Mouse (Mus musculus) kidney, embryonic 15.5 days (tissue): ENCODE measurements at regions not wholly inside any gene's neighbourhood (a gene's known extent, or its start where the extent isn't known, plus 50 kb on each side); places are given as distances from the start of the nearest gene placed in this dataset.
A peak's percentile ranks its signal among the peaks of the same experiment; 100 is the strongest.

Experiments used
- ATAC-seq: fragments of 200-750 bp; cut with Nextera tagmentation; replicated peaks from 2 replicates; pipeline ENCODE4 v1.8.0; 2017; ENCODE audit warnings: moderate TSS enrichment; ENCODE audit not compliant: low FRiP score
- H3K27ac ChIP-seq: fragments of 300-500 bp; sonication (generic); 2 replicates; pipeline ENCODE4 v1.5.1; 2015; ENCODE audit warnings: mild to moderate bottlenecking, inconsistent platforms
- H3K27me3 ChIP-seq: fragments of 300-500 bp; sonication (generic); 2 replicates; pipeline ENCODE4 v1.6.1; 2015; ENCODE audit warnings: inconsistent platforms
- H3K36me3 ChIP-seq: fragments of 300-500 bp; sonication (generic); 2 replicates; pipeline ENCODE4 v1.6.1; 2015; ENCODE audit warnings: inconsistent platforms
- H3K4me1 ChIP-seq: fragments of 300-500 bp; sonication (generic); 2 replicates; pipeline ENCODE4 v1.6.1; 2015; ENCODE audit warnings: inconsistent platforms
- H3K4me2 ChIP-seq: fragments of 300-500 bp; sonication (generic); 2 replicates; pipeline ENCODE4 v1.6.1; 2015; ENCODE audit warnings: moderate library complexity, mild to moderate bottlenecking, inconsistent platforms
- H3K4me3 ChIP-seq: fragments of 300-500 bp; sonication (generic); replicated peaks from 2 replicates; pipeline ENCODE4 v1.5.1; 2015; ENCODE audit warnings: mild to moderate bottlenecking, inconsistent platforms
- H3K9ac ChIP-seq: fragments of 300-500 bp; sonication (generic); 2 replicates; pipeline ENCODE4 v1.6.1; 2015; ENCODE audit warnings: mild to moderate bottlenecking, inconsistent platforms
- H3K9me3 ChIP-seq: fragments of 300-500 bp; sonication (generic); replicated peaks from 2 replicates; pipeline ENCODE4 v1.6.1; 2016; ENCODE audit warnings: inconsistent platforms
- WGBS: fragments of 180-500 bp; shearing (Covaris S2); methylation state at CpG from one replicate; pipeline ENCODE4 v1.1.7; 2015; ENCODE audit warnings: mixed read lengths; 5-methylcytosine and 5-hydroxymethylcytosine counted together

- H3K4me3 ChIP-seq, result no peak overlapping the region
- H3K27ac ChIP-seq, result no peak overlapping the region
- H3K27me3 ChIP-seq, result no peaks in the 10 kb centered on the region
- ATAC-seq, result no peak
- 74% methylated on average over 11 of the region's 11 CpGs for WGBS
- H3K4me1 ChIP-seq, result 0 out of 2 replicates have a peak, but pooled peaks cover 3% of the 10 kb centered on the region
- no peak overlapping the region for H3K4me2 ChIP-seq
- no peaks in the 10 kb centered on the region for H3K36me3 ChIP-seq
- no peak overlapping the region for H3K9ac ChIP-seq
- no peaks in the 10 kb centered on the region for H3K9me3 ChIP-seq
These were observed 100.9 kb downstream of the Pdcl3 start for GRCm38 (mm10) chr1:39086273-39086672.

DNA sequence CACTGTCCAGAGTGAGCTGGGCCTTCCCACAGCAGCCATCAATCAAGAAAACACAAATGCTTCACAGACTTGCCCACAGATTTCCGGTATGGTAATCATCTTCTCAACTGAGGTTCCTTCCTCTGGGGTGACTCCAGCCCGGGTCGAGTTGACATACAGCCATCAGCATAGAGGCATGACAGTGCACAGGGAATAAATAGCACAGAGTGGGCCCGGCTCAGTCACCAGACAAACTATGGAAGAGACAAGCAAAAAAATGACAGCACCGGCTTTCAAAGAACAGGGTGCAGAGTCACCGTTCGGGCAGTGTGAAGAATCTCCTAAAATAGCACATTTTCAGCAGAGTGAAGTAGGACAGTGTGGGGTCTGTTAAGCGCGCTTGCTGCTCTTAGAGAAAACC, 103.7 kb upstream of the Npas2 start:
- ATAC-seq, result no peak
- Histone ChIP-seq H3K9ac (no peak overlapping the region), H3K4me3 (no peak overlapping the region)

GRCm38 (mm10) chr1:39091121-39091520, 102.4 kb upstream of the Npas2 start:
- Histone ChIP-seq H3K9ac (no peak overlapping the region), H3K27me3 (no peaks in the 10 kb centered on the region), H3K4me1 (no peaks in the 10 kb centered on the region), H3K4me2 (no peak overlapping the region), H3K9me3 (no peaks in the 10 kb centered on the region), H3K36me3 (no peaks in the 10 kb centered on the region), H3K4me3 (no peak overlapping the region), H3K27ac (no peak overlapping the region)
- ATAC-seq, result no peak
- 89% methylated on average over 8 of the region's 8 CpGs for whole genome bisulfite sequencing

More for the DNA sequence above, 103.7 kb upstream of the Npas2 start:
- no peaks in the 10 kb centered on the region for H3K27me3 ChIP-seq
- 68% methylated on average over 9 of the region's 9 CpGs for WGBS
- no peaks in the 10 kb centered on the region for H3K36me3 ChIP-seq
- no peaks in the 10 kb centered on the region for H3K9me3 ChIP-seq
- H3K4me2 ChIP-seq, result no peak overlapping the region
- H3K4me1 ChIP-seq, result no peaks in the 10 kb centered on the region
- no peak overlapping the region for H3K27ac ChIP-seq

DNA sequence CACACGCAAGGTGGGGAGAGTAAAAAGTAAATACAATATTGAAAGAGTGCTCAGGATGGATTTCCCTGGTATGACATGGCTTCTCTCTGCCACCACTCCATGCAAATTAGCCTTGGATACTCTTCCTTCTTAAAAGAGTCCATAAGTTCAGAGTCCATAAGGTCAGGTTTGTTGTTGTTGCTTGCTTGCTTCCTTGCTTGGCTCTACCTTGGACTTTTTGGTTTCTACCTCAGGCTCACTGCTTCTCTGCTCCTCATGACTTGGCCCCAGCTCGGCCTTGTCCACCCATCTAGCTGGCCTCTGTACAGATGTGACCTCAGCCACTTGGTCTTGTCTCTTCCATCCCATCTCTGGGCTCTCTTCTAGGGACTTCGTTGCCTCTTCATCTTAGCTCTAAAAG, 101.9 kb upstream of the Npas2 start:
- 87% methylated on average over 3 of the region's 3 CpGs for WGBS
- Histone ChIP-seq H3K4me3 (no peak overlapping the region), H3K27ac (no peak overlapping the region), H3K9me3 (no peaks in the 10 kb centered on the region), H3K4me1 (no peaks in the 10 kb centered on the region), H3K36me3 (no peaks in the 10 kb centered on the region), H3K27me3 (no peaks in the 10 kb centered on the region), H3K4me2 (no peak overlapping the region), H3K9ac (no peak overlapping the region)
- ATAC-seq, result no peak

DNA sequence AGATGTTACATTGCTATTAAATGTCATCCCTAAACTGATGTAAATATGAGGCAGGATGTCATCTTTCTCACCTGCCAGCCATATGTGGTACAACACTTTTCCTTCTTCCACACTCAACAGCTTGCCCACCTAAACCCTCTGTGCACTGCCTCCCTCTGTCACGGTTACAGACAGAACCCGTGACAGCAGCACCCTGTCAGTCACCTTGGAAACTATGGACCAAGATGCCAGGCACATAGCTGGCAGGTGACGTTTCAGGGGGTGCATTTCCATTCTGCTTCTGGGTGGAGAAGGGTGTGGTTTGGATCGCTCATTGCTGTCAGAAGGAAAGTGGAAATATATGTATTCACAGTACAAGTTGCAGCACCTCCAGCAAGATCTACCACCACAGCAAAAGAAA, 100.2 kb upstream of the Npas2 start:
- no peak overlapping the region for H3K4me3 ChIP-seq
- 79% methylated on average over 4 of the region's 4 CpGs for WGBS
- H3K27ac ChIP-seq, result no peak overlapping the region
- H3K9ac ChIP-seq, result no peak overlapping the region
- H3K36me3 ChIP-seq, result no peaks in the 10 kb centered on the region
- H3K27me3 ChIP-seq, result no peaks in the 10 kb centered on the region
- no peaks in the 10 kb centered on the region for H3K9me3 ChIP-seq
- H3K4me1 ChIP-seq, result no peaks in the 10 kb centered on the region
- H3K4me2 ChIP-seq, result no peak overlapping the region
- ATAC-seq, result no peak

DNA sequence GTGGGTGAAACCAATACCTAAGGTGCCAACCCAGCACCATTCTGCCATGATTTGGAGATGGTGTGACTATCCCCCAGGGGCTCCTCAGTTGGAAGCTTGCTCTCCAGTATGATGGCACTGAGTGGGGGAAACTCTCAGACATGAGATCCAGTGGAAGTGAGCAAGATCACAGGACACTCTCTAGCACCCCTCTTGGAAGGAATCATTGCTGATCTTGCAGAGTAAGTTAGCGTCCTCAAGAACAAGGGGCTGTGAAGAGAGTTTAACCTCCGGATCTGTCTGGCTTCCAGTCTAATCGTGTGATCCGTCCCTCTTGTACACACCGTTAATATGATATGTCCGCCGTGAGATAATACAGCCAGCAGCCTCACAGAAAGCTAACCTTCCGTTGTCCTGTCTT, 99.5 kb upstream of the Npas2 start:
- H3K4me2 ChIP-seq, result no peak overlapping the region
- no peak overlapping the region for H3K9ac ChIP-seq
- H3K27ac ChIP-seq, result no peak overlapping the region
- H3K4me1 ChIP-seq, result no peaks in the 10 kb centered on the region
- WGBS, result 88% methylated on average over 8 of the region's 8 CpGs
- no peak for ATAC-seq
- no peaks in the 10 kb centered on the region for H3K27me3 ChIP-seq
- no peaks in the 10 kb centered on the region for H3K9me3 ChIP-seq
- H3K4me3 ChIP-seq, result no peak overlapping the region
- H3K36me3 ChIP-seq, result no peaks in the 10 kb centered on the region

DNA sequence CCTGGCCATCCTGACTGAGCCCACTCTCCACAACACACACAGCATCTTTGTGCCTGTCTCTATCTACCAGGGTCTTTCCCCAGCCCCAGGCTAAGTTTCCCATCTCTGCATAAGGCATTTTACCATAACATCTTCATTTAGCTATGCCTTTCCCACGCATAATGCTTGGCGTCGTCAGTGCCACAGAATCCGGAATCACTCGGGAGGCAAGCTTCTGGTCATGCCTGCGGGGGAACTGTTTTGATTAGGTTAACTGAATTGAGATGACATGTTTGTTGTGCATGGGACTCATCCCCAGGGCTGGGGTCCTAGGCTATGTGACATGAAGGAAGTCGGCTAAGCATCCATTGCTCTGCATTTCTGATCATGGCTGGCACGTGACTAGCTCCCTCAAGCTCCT, 97.6 kb upstream of the Npas2 start:
- Histone ChIP-seq H3K4me3 (no peak overlapping the region), H3K9ac (no peak overlapping the region), H3K9me3 (no peaks in the 10 kb centered on the region), H3K27ac (no peak overlapping the region), H3K4me2 (no peak overlapping the region), H3K27me3 (no peaks in the 10 kb centered on the region), H3K4me1 (no peaks in the 10 kb centered on the region), H3K36me3 (no peaks in the 10 kb centered on the region)
- ATAC-seq, result no peak
- 87% methylated on average over 8 of the region's 8 CpGs for WGBS

GRCm38 (mm10) chr1:39096726-39097125, 96.8 kb upstream of the Npas2 start:
- H3K9me3 ChIP-seq, result no peaks in the 10 kb centered on the region
- ATAC-seq, result no peak
- no peaks in the 10 kb centered on the region for H3K36me3 ChIP-seq
- no peak overlapping the region for H3K4me2 ChIP-seq
- 76% methylated on average over 3 of the region's 3 CpGs for WGBS
- no peak overlapping the region for H3K9ac ChIP-seq
- H3K27me3 ChIP-seq, result no peaks in the 10 kb centered on the region
- no peak overlapping the region for H3K27ac ChIP-seq
- no peaks in the 10 kb centered on the region for H3K4me1 ChIP-seq
- no peak overlapping the region for H3K4me3 ChIP-seq

- H3K9ac ChIP-seq, result no peak overlapping the region
- no peak overlapping the region for H3K27ac ChIP-seq
- WGBS, result 93% methylated on average over 10 of the region's 10 CpGs
- no peaks in the 10 kb centered on the region for H3K27me3 ChIP-seq
- no peak overlapping the region for H3K4me3 ChIP-seq
- no peak for ATAC-seq
- H3K36me3 ChIP-seq, result no peaks in the 10 kb centered on the region
- no peak overlapping the region for H3K4me2 ChIP-seq
- H3K9me3 ChIP-seq, result no peaks in the 10 kb centered on the region
- H3K4me1 ChIP-seq, result no peaks in the 10 kb centered on the region
These were observed 96.0 kb upstream of the Npas2 start for GRCm38 (mm10) chr1:39097499-39097898.

DNA sequence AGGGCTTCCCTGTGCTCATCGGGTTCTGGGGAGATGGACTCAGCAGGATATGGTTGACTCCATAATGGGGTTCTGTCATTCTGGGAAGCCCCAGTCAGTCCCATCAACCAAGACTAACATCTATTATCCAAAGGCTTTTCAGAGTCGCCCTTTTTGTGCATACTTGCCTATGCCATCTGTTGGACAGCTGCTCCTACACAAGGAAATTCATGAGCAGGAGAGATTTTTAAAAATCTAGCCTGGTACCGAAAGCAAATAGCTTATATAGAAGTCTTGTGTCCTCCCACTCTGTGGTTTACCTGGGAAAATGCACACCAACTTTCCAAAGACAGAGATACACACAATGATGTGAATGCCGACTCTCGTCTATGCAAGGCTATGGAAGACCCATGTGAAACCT, 95.4 kb upstream of the Npas2 start:
- ATAC-seq, result no peak
- Histone ChIP-seq H3K4me3 (no peak overlapping the region), H3K9ac (no peak overlapping the region), H3K27me3 (no peaks in the 10 kb centered on the region), H3K4me1 (no peaks in the 10 kb centered on the region), H3K4me2 (no peak overlapping the region), H3K27ac (no peak overlapping the region), H3K36me3 (no peaks in the 10 kb centered on the region), H3K9me3 (no peaks in the 10 kb centered on the region)
- WGBS, result 95% methylated on average over 5 of the region's 5 CpGs

- Histone ChIP-seq H3K27me3 (no peaks in the 10 kb centered on the region), H3K4me3 (no peak overlapping the region), H3K4me1 (0 out of 2 replicates have a peak, but pooled peaks cover 8% of the 10 kb centered on the region), H3K36me3 (no peaks in the 10 kb centered on the region), H3K4me2 (no peak overlapping the region), H3K27ac (no peak overlapping the region), H3K9ac (no peak overlapping the region), H3K9me3 (no peaks in the 10 kb centered on the region)
- 78% methylated on average over 7 of the region's 7 CpGs for WGBS
- no peak for ATAC-seq
These were observed 94.3 kb upstream of the Npas2 start for GRCm38 (mm10) chr1:39099246-39099645.

DNA sequence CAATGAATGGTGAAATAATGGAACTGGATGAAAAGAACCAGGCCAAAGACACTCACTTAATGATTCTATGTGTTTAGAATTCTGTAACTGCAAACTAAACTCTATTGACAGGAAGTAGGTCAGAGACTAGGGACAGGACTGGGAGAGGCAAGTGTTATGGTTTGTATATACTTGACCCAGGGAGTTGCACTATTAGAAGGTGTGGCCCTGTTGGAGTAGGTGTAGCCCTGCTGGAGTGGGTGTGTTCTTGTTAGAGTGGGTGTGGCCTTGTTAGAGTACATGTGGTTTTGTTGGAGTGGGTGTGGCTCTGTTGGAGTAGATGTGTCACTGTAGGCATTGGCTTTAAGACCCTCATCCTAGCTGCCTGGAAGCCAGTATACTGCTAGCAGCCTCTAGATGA, 93.0 kb upstream of the Npas2 start:
- Histone ChIP-seq H3K27ac (no peak overlapping the region), H3K4me1 (0 out of 2 replicates have a peak, but pooled peaks cover 9% of the 10 kb centered on the region), H3K9ac (no peak overlapping the region), H3K9me3 (no peaks in the 10 kb centered on the region), H3K27me3 (no peaks in the 10 kb centered on the region), H3K4me2 (no peak overlapping the region), H3K4me3 (no peak overlapping the region), H3K36me3 (no peaks in the 10 kb centered on the region)
- no peak for ATAC-seq

DNA sequence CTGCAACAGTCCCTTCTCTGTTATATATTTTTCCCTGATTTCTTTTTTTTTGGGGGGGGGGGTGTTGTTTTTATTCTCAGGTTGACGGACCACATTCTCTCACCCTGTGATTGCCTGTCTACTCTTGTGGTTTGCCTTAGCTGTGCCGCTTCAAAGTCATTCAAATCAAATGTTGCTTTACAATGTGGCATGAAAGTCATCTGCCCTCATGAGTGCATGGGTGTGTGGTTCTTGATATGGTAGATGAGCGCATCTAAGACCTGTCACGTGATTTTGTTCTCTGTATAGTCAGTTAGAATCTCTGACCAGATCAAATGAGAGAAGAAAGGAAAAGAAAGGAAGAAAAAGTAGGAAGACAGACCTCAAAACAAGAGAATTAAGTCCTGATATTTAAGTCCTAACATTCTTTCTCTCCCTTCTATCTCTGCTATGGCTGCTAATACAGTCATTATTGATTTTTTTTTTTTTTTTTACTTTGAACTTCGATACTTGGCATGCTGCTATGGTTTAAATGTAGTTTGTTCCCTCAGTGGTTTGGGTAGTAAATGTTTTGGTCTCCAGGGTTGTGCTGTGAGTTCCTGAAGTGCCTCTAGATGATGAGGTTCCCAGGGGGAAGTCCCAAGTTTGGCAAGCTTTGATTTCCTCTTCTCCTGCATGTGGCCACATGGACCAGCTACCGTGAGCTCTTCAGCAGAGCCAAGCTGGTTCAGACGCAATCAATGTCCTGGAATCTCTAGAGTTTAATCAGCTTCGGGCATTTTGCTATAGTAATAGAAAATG, 91.2 kb upstream of the Npas2 start:
- Histone ChIP-seq H3K9me3 (no peaks in the 10 kb centered on the region), H3K27ac (0 out of 2 replicates have a peak overlapping the region, but pooled peaks have one; percentile 32), H3K4me3 (no peak overlapping the region), H3K36me3 (no peaks in the 10 kb centered on the region), H3K4me2 (no peak overlapping the region), H3K4me1 (0 out of 2 replicates have a peak, but pooled peaks cover 9% of the 10 kb centered on the region), H3K27me3 (no peaks in the 10 kb centered on the region), H3K9ac (no peak overlapping the region)
- 81% methylated on average over 8 of the region's 8 CpGs for WGBS
- no peak for ATAC-seq
